Mouse (Mus musculus): Measurements from ENCODE around the gene Arhgap24. TPM values are rescaled to one million over a fixed set of nuclear protein-coding genes. Genes with fewer than 3 reads are reported as not detected.

The Arhgap24 gene
- polyA plus RNA-seq, 1 experiment: 12.5 TPM

- H3ac ChIP-seq (ENCODE audit: control insufficient read depth, insufficient read length): no peak overlapping the region
- no peaks in the 10 kb centered on the region for H3K27me3 ChIP-seq (ENCODE audit: control insufficient read depth, insufficient read depth, insufficient read length)
- no peaks in the 10 kb centered on the region for H3K79me2 ChIP-seq (ENCODE audit: control insufficient read depth, insufficient read depth)
- TF ChIP-seq MYOD1 (IDR thresholded peaks at IDR 0.05; ENCODE audit: control insufficient read depth in 1 of 3, insufficient read length in 2 of 3, low read depth in 2 of 3) (no peak), POLR2A (IDR thresholded peaks at IDR 0.05; ENCODE audit: insufficient read length, low read depth) (no peak), REST (IDR thresholded peaks at IDR 0.05; ENCODE audit: insufficient read depth, insufficient read length) (no peak), MYOG (IDR thresholded peaks at IDR 0.05; ENCODE audit: control insufficient read depth in 1 of 3, insufficient read depth in 1 of 3, insufficient read length in 2 of 3, low read depth in 2 of 3) (no peak), TCF3 (IDR thresholded peaks at IDR 0.05; ENCODE audit: insufficient read length, low read depth) (no peak), MAX (IDR thresholded peaks at IDR 0.05; ENCODE audit: low read depth) (no peak), SRF (IDR thresholded peaks at IDR 0.05; ENCODE audit: control insufficient read depth, insufficient read length, low read depth) (no peak), CEBPB (IDR thresholded peaks at IDR 0.05; ENCODE audit: insufficient read depth, poor library complexity, severe bottlenecking) (no peak), USF1 (IDR thresholded peaks at IDR 0.05; ENCODE audit: low read depth) (no peak), TCF12 (IDR thresholded peaks at IDR 0.05; ENCODE audit: insufficient read depth, poor library complexity, severe bottlenecking) (no peak), POLR2AphosphoS2 (IDR thresholded peaks at IDR 0.05; ENCODE audit: insufficient read length, low read depth) (no peak), E2F4 (IDR thresholded peaks at IDR 0.05; ENCODE audit: insufficient read depth) (no peak)
- H3K4me2 ChIP-seq (ENCODE audit: low read depth): no peak overlapping the region
- H3K4me3 ChIP-seq: no peak overlapping the region
- H3K36me3 ChIP-seq (ENCODE audit: control insufficient read depth, insufficient read depth): no peaks in the 10 kb centered on the region
These were observed 184.0 kb downstream of the Arhgap24 start for GRCm38 (mm10) chr5:102664988-102665726.

GRCm38 (mm10) chr5:102666886-102667285 is 185.7 kb downstream of the Arhgap24 start:
- H3K4me3 ChIP-seq: no peak overlapping the region
- no peaks in the 10 kb centered on the region for H3K79me2 ChIP-seq (ENCODE audit: control insufficient read depth, insufficient read depth)
- H3ac ChIP-seq (ENCODE audit: control insufficient read depth, insufficient read length): no peak overlapping the region
- H3K4me2 ChIP-seq (ENCODE audit: low read depth): no peak overlapping the region
- no peaks in the 10 kb centered on the region for H3K27me3 ChIP-seq (ENCODE audit: control insufficient read depth, insufficient read depth, insufficient read length)
- no peaks in the 10 kb centered on the region for H3K36me3 ChIP-seq (ENCODE audit: control insufficient read depth, insufficient read depth)
- TF ChIP-seq MYOG (IDR thresholded peaks at IDR 0.05; ENCODE audit: control insufficient read depth in 1 of 3, insufficient read depth in 1 of 3, insufficient read length in 2 of 3, low read depth in 2 of 3): no peak
- TF ChIP-seq USF1 (IDR thresholded peaks at IDR 0.05; ENCODE audit: low read depth): no peak
- no peak for TF ChIP-seq POLR2AphosphoS2 (IDR thresholded peaks at IDR 0.05; ENCODE audit: insufficient read length, low read depth)
- TF ChIP-seq REST (IDR thresholded peaks at IDR 0.05; ENCODE audit: insufficient read depth, insufficient read length): no peak
- TF ChIP-seq MYOD1 (IDR thresholded peaks at IDR 0.05; ENCODE audit: control insufficient read depth in 1 of 3, insufficient read length in 2 of 3, low read depth in 2 of 3): no peak
- TF ChIP-seq TCF3 (IDR thresholded peaks at IDR 0.05; ENCODE audit: insufficient read length, low read depth): no peak
- no peak for TF ChIP-seq POLR2A (IDR thresholded peaks at IDR 0.05; ENCODE audit: insufficient read length, low read depth)
- TF ChIP-seq MAX (IDR thresholded peaks at IDR 0.05; ENCODE audit: low read depth): no peak
- no peak for TF ChIP-seq SRF (IDR thresholded peaks at IDR 0.05; ENCODE audit: control insufficient read depth, insufficient read length, low read depth)
- no peak for TF ChIP-seq CEBPB (IDR thresholded peaks at IDR 0.05; ENCODE audit: insufficient read depth, poor library complexity, severe bottlenecking)
- no peak for TF ChIP-seq E2F4 (IDR thresholded peaks at IDR 0.05; ENCODE audit: insufficient read depth)
- no peak for TF ChIP-seq TCF12 (IDR thresholded peaks at IDR 0.05; ENCODE audit: insufficient read depth, poor library complexity, severe bottlenecking)

GRCm38 (mm10) chr5:102667754-102668575 is 186.8 kb downstream of the Arhgap24 start:
- H3ac ChIP-seq (ENCODE audit: control insufficient read depth, insufficient read length): no peak overlapping the region

GRCm38 (mm10) chr5:102670206-102670605 is 189.0 kb downstream of the Arhgap24 start:
- Histone ChIP-seq H3ac (ENCODE audit: control insufficient read depth, insufficient read length) (no peak overlapping the region), H3K4me3 (no peak overlapping the region), H3K79me2 (ENCODE audit: control insufficient read depth, insufficient read depth) (no peaks in the 10 kb centered on the region), H3K27me3 (ENCODE audit: control insufficient read depth, insufficient read depth, insufficient read length) (no peaks in the 10 kb centered on the region), H3K4me2 (ENCODE audit: low read depth) (no peak overlapping the region), H3K36me3 (ENCODE audit: control insufficient read depth, insufficient read depth) (no peaks in the 10 kb centered on the region)
- TF ChIP-seq TCF3 (IDR thresholded peaks at IDR 0.05; ENCODE audit: insufficient read length, low read depth) (no peak), E2F4 (IDR thresholded peaks at IDR 0.05; ENCODE audit: insufficient read depth) (no peak), CEBPB (IDR thresholded peaks at IDR 0.05; ENCODE audit: insufficient read depth, poor library complexity, severe bottlenecking) (no peak), MYOG (IDR thresholded peaks at IDR 0.05; ENCODE audit: control insufficient read depth in 1 of 3, insufficient read depth in 1 of 3, insufficient read length in 2 of 3, low read depth in 2 of 3) (no peak), POLR2AphosphoS2 (IDR thresholded peaks at IDR 0.05; ENCODE audit: insufficient read length, low read depth) (no peak), SRF (IDR thresholded peaks at IDR 0.05; ENCODE audit: control insufficient read depth, insufficient read length, low read depth) (no peak), REST (IDR thresholded peaks at IDR 0.05; ENCODE audit: insufficient read depth, insufficient read length) (no peak)

More at GRCm38 (mm10) chr5:102667754-102668575, 186.8 kb downstream of the Arhgap24 start:
- no peaks in the 10 kb centered on the region for H3K27me3 ChIP-seq (ENCODE audit: control insufficient read depth, insufficient read depth, insufficient read length)
- TF ChIP-seq MAX (IDR thresholded peaks at IDR 0.05; ENCODE audit: low read depth) (no peak), TCF12 (IDR thresholded peaks at IDR 0.05; ENCODE audit: insufficient read depth, poor library complexity, severe bottlenecking) (no peak), MYOD1 (IDR thresholded peaks at IDR 0.05; ENCODE audit: control insufficient read depth in 1 of 3, insufficient read length in 2 of 3, low read depth in 2 of 3) (no peak), E2F4 (IDR thresholded peaks at IDR 0.05; ENCODE audit: insufficient read depth) (no peak), POLR2AphosphoS2 (IDR thresholded peaks at IDR 0.05; ENCODE audit: insufficient read length, low read depth) (no peak), POLR2A (IDR thresholded peaks at IDR 0.05; ENCODE audit: insufficient read length, low read depth) (no peak), SRF (IDR thresholded peaks at IDR 0.05; ENCODE audit: control insufficient read depth, insufficient read length, low read depth) (no peak), CEBPB (IDR thresholded peaks at IDR 0.05; ENCODE audit: insufficient read depth, poor library complexity, severe bottlenecking) (no peak), TCF3 (IDR thresholded peaks at IDR 0.05; ENCODE audit: insufficient read length, low read depth) (no peak), MYOG (IDR thresholded peaks at IDR 0.05; ENCODE audit: control insufficient read depth in 1 of 3, insufficient read depth in 1 of 3, insufficient read length in 2 of 3, low read depth in 2 of 3) (no peak), REST (IDR thresholded peaks at IDR 0.05; ENCODE audit: insufficient read depth, insufficient read length) (no peak), USF1 (IDR thresholded peaks at IDR 0.05; ENCODE audit: low read depth) (no peak)
- H3K4me3 ChIP-seq: no peak overlapping the region
- no peaks in the 10 kb centered on the region for H3K36me3 ChIP-seq (ENCODE audit: control insufficient read depth, insufficient read depth)
- no peaks in the 10 kb centered on the region for H3K79me2 ChIP-seq (ENCODE audit: control insufficient read depth, insufficient read depth)
- H3K4me2 ChIP-seq (ENCODE audit: low read depth): no peak overlapping the region

All from myocyte (in vitro differentiated cells).